Mouse (Mus musculus): ENCODE measurements around the gene Ugt1a7c. TPM values are rescaled to one million over a fixed set of nuclear protein-coding genes. Genes with fewer than 3 reads are reported as not detected.
"Not testable (repeated sequence)": the region's sequence is repeated elsewhere in the genome, so short reads cannot be mapped to it uniquely, and the experiment has no call there.

The Ugt1a7c gene
- total RNA-seq, 2 experiments from 2014 or later = 2.2 TPM

GRCm38 (mm10) chr1:88172190-88172589, 77.3 kb downstream of the Ugt1a7c start:
- intact Hi-C loops (cut with DNase I) = not testable (repeated sequence)

GRCm38 (mm10) chr1:88179657-88180056, 84.8 kb downstream of the Ugt1a7c start:
- no peak for DNase-seq
- intact Hi-C loops (cut with DNase I) = no loop called here

More at GRCm38 (mm10) chr1:88172190-88172589, 77.3 kb downstream of the Ugt1a7c start:
- DNase-seq = not testable (repeated sequence)

- intact Hi-C loops (cut with DNase I) = no loop called here
- no peak for DNase-seq
These were observed 91.6 kb downstream of the Ugt1a7c start for GRCm38 (mm10) chr1:88186325-88186935.

- intact Hi-C loops (cut with DNase I) = no loop called here
- DNase-seq = no peak
These were observed 97.3 kb downstream of the Ugt1a7c start for GRCm38 (mm10) chr1:88192136-88192535.

GRCm38 (mm10) chr1:88195687-88196086, 100.8 kb downstream of the Ugt1a7c start:
- no peak for DNase-seq
- intact Hi-C loops (cut with DNase I) = no loop called here

GRCm38 (mm10) chr1:88197443-88197842, 102.6 kb downstream of the Ugt1a7c start:
- intact Hi-C loops (cut with DNase I) = no loop called here
- DNase-seq = no peak

- DNase-seq = no peak
- intact Hi-C loops (cut with DNase I) = no loop called here
These were observed 105.1 kb downstream of the Ugt1a7c start for GRCm38 (mm10) chr1:88199996-88200395.

GRCm38 (mm10) chr1:88200456-88200855, 105.6 kb downstream of the Ugt1a7c start, which contains the start of gene Ugt1a2:
Ugt1a2 (plus strand) TSS chr1:88200601.
- intact Hi-C loops (cut with DNase I) = no loop called here
- DNase-seq = no peak

GRCm38 (mm10) chr1:88205294-88205922, 110.5 kb downstream of the Ugt1a7c start, which contains the start of gene Dnajb3:
Dnajb3 (minus strand) TSS chr1:88205782.
- DNase-seq = peak; percentile 72 to 76
- intact Hi-C loops (cut with DNase I) = no loop called here

- intact Hi-C loops (cut with DNase I) = no loop called here
These were observed 112.1 kb downstream of the Ugt1a7c start for GRCm38 (mm10) chr1:88206843-88207479.

GRCm38 (mm10) chr1:88211812-88212211, 117.0 kb downstream of the Ugt1a7c start, which contains the start of gene Ugt1a1:
Ugt1a1 (plus strand) TSS chr1:88211959.
- intact Hi-C loops (cut with DNase I) = no loop called here
- peak in 1 of 2 experiments; percentile 10 for DNase-seq

More at GRCm38 (mm10) chr1:88206843-88207479, 112.1 kb downstream of the Ugt1a7c start:
- no peak for DNase-seq

- intact Hi-C loops (cut with DNase I) = no loop called here
- DNase-seq = peak in 1 of 2 experiments; percentile 4
These were observed 117.6 kb downstream of the Ugt1a7c start for GRCm38 (mm10) chr1:88212341-88213045.

- intact Hi-C loops (cut with DNase I) = no loop called here
- DNase-seq = no peak
These were observed 118.2 kb downstream of the Ugt1a7c start for GRCm38 (mm10) chr1:88213061-88213460.

- intact Hi-C loops (cut with DNase I) = no loop called here
- DNase-seq = peak in 1 of 2 experiments; percentile 4
These were observed 119.1 kb downstream of the Ugt1a7c start for GRCm38 (mm10) chr1:88213766-88214461.

- DNase-seq = peak in 1 of 2 experiments; percentile 2
- intact Hi-C loops (cut with DNase I) = no loop called here
These were observed 119.6 kb downstream of the Ugt1a7c start for GRCm38 (mm10) chr1:88214462-88214952.

- intact Hi-C loops (cut with DNase I) = no loop called here
These were observed 120.9 kb downstream of the Ugt1a7c start for GRCm38 (mm10) chr1:88215466-88216380.

GRCm38 (mm10) chr1:88216551-88216950, 121.7 kb downstream of the Ugt1a7c start:
- no peak for DNase-seq
- intact Hi-C loops (cut with DNase I) = no loop called here

More at GRCm38 (mm10) chr1:88215466-88216380, 120.9 kb downstream of the Ugt1a7c start:
- DNase-seq = no peak

- no peak for DNase-seq
- intact Hi-C loops (cut with DNase I) = no loop called here
These were observed 122.3 kb downstream of the Ugt1a7c start for GRCm38 (mm10) chr1:88217144-88217543.

- intact Hi-C loops (cut with DNase I) = no loop called here
- DNase-seq = no peak
These were observed 122.7 kb downstream of the Ugt1a7c start for GRCm38 (mm10) chr1:88217576-88217975.
